Mouse (Mus musculus): Measurements from ENCODE around the gene Nmur2. TPM values are rescaled to one million over a fixed set of nuclear protein-coding genes. Genes with fewer than 3 reads are reported as not detected.

The Nmur2 gene
- 0.38 and 0.47 TPM in 2 replicates for polyA plus RNA-seq (2015; fragmentation: Nextera tagmentation; extraction: Ambion mirVana)

DNA sequence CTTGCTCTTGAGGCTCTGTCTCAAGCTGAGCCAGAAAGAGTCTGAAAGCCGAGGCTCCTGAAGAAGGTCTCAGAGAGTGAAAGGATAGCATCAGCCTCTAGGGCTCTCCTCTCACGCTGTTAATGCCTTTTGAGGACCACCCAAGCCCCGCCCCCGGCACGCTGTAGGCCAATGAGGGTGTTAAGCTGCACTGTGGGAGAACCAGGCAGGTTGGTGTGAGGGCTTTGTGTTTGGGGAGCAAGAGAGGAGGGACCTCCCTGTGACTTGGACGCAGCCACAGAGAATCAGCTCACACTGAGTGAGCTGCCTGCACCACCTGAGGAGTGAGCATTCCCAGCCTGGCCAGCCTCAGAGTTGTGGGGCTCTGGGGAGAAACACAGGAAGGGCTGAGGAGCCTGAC, at the start of gene Nmur2:
TSS of gene Nmur2 (minus strand) at position 94 of the 400 bp plus-strand sequence.
- no peaks in the 10 kb centered on the region for H3K9me3 ChIP-seq
- H3K36me3 ChIP-seq = no peaks in the 10 kb centered on the region
- WGBS = 4% methylated on average over 6 of the region's 6 CpGs
- no peak within 1 kb of the TSS for H3K9ac ChIP-seq
- no peak within 1 kb of the TSS for H3K4me2 ChIP-seq (replicated peaks)
- no peak within 1 kb of the TSS for H3K27ac ChIP-seq
- no peak for ATAC-seq
- H3K4me1 ChIP-seq (replicated peaks) = no peaks in the 10 kb centered on the region
- no peak within 1 kb of the TSS for H3K4me3 ChIP-seq (replicated peaks)
- H3K27me3 ChIP-seq (replicated peaks) = no peaks in the 10 kb centered on the region

GRCm38 (mm10) chr11:56089127-56089689, 48.4 kb upstream of the Nmur2 start:
- no peaks in the 10 kb centered on the region for H3K27me3 ChIP-seq (replicated peaks)
- no peak overlapping the region for H3K4me2 ChIP-seq (replicated peaks)
- ATAC-seq = no peak
- H3K4me3 ChIP-seq (replicated peaks) = no peak overlapping the region
- no peak overlapping the region for H3K9ac ChIP-seq
- 92% methylated on average over 11 of the region's 11 CpGs for WGBS
- H3K4me1 ChIP-seq (replicated peaks) = no peaks in the 10 kb centered on the region
- H3K27ac ChIP-seq = no peak overlapping the region
- H3K9me3 ChIP-seq = no peaks in the 10 kb centered on the region
- H3K36me3 ChIP-seq = no peaks in the 10 kb centered on the region

DNA sequence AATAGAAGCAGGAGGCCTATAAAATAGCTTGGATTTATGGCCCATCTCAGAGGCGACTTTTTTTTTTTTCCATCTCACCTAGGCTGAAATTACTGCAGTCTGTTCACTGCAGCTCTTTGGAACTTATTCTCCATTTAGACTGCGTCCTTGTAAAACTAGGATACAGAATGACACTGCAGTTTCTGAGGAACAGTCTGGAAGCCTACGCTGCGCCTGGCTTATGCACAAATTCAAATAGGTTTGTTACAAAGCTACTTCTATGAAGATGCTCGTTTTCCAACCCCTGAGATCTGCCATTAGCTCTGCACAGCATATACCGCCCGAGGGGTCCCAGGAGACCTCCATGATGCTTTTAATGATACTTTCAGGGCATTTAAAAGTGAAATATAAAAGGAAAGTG, 31.3 kb upstream of the Nmur2 start:
- H3K9ac ChIP-seq = no peak overlapping the region
- H3K36me3 ChIP-seq = no peaks in the 10 kb centered on the region
- H3K27ac ChIP-seq = no peak overlapping the region
- no peak overlapping the region for H3K4me3 ChIP-seq (replicated peaks)
- no peaks in the 10 kb centered on the region for H3K27me3 ChIP-seq (replicated peaks)
- no peaks in the 10 kb centered on the region for H3K4me1 ChIP-seq (replicated peaks)
- 84% methylated on average over 7 of the region's 7 CpGs for WGBS
- ATAC-seq = no peak
- H3K9me3 ChIP-seq = no peaks in the 10 kb centered on the region
- no peak overlapping the region for H3K4me2 ChIP-seq (replicated peaks)

- Histone ChIP-seq H3K4me3 (replicated peaks) (no peak overlapping the region), H3K9me3 (no peaks in the 10 kb centered on the region), H3K27me3 (replicated peaks) (no peaks in the 10 kb centered on the region), H3K4me2 (replicated peaks) (no peak overlapping the region), H3K36me3 (no peaks in the 10 kb centered on the region), H3K9ac (no peak overlapping the region), H3K27ac (peak overlapping the region; percentile 44; the same call in 1 of the 2 replicates), H3K4me1 (replicated peaks) (no peaks in the 10 kb centered on the region)
- peak; percentile 77 for ATAC-seq
- WGBS = 80% methylated on average over 2 of the region's 2 CpGs
These were observed 28.8 kb upstream of the Nmur2 start for GRCm38 (mm10) chr11:56069658-56070057.

- H3K9ac ChIP-seq = no peak overlapping the region
- H3K4me1 ChIP-seq (replicated peaks) = no peaks in the 10 kb centered on the region; the same call in 1 of the 2 replicates
- H3K36me3 ChIP-seq = no peaks in the 10 kb centered on the region
- no peaks in the 10 kb centered on the region for H3K9me3 ChIP-seq
- WGBS = 84% methylated on average over 2 of the region's 2 CpGs
- peak overlapping the region; percentile 61 for H3K27ac ChIP-seq
- peak; percentile 57 for ATAC-seq
- H3K4me3 ChIP-seq (replicated peaks) = no peak overlapping the region
- no peaks in the 10 kb centered on the region for H3K27me3 ChIP-seq (replicated peaks)
- no peak overlapping the region for H3K4me2 ChIP-seq (replicated peaks)
These were observed 24.3 kb upstream of the Nmur2 start for GRCm38 (mm10) chr11:56065147-56065546.

GRCm38 (mm10) chr11:56064575-56064974, 23.8 kb upstream of the Nmur2 start:
- Histone ChIP-seq H3K4me1 (replicated peaks) (no peaks in the 10 kb centered on the region; the same call in 1 of the 2 replicates), H3K36me3 (no peaks in the 10 kb centered on the region), H3K27ac (peak overlapping the region; percentile 61), H3K9me3 (no peaks in the 10 kb centered on the region), H3K4me2 (replicated peaks) (no peak overlapping the region), H3K27me3 (replicated peaks) (no peaks in the 10 kb centered on the region), H3K9ac (no peak overlapping the region), H3K4me3 (replicated peaks) (no peak overlapping the region)
- 43% methylated on average over 4 of the region's 4 CpGs for WGBS
- ATAC-seq = peak; percentile 89

DNA sequence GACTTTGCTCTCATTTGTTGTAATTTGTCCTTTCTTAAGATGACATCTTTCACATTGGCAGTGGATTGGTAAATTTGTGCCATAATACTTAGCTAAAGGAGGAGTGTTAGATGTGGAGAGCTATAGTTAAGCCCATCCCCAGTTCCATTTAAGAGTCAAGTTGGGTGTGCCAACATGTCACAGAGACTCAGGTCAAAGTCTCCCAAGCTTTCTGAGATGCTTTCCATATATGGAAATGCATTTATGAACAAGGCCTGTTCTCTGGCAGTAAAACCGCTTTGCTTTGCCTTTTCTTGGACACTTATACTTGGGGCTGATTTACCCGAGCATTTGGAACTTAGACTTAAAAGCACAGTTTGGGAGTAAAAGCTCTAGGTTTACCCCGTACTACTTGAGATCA, 18.4 kb upstream of the Nmur2 start:
- H3K4me1 ChIP-seq (replicated peaks) = no peaks in the 10 kb centered on the region; the same call in 1 of the 2 replicates
- H3K9ac ChIP-seq = no peak overlapping the region
- H3K27me3 ChIP-seq (replicated peaks) = no peaks in the 10 kb centered on the region
- peak; percentile 89 for ATAC-seq
- H3K9me3 ChIP-seq = no peaks in the 10 kb centered on the region
- H3K4me2 ChIP-seq (replicated peaks) = no peak overlapping the region
- 37% methylated on average over 3 of the region's 3 CpGs for WGBS
- H3K4me3 ChIP-seq (replicated peaks) = no peak overlapping the region
- no peaks in the 10 kb centered on the region for H3K36me3 ChIP-seq
- peak overlapping the region; percentile 67; the same call in 1 of the 2 replicates for H3K27ac ChIP-seq

- Histone ChIP-seq H3K27me3 (replicated peaks) (no peaks in the 10 kb centered on the region), H3K36me3 (no peaks in the 10 kb centered on the region), H3K9ac (no peak overlapping the region), H3K9me3 (no peaks in the 10 kb centered on the region), H3K27ac (no peak overlapping the region), H3K4me1 (replicated peaks) (no peaks in the 10 kb centered on the region), H3K4me2 (replicated peaks) (no peak overlapping the region), H3K4me3 (replicated peaks) (no peak overlapping the region)
- ATAC-seq = no peak
- WGBS = 62% methylated on average over 7 of the region's 7 CpGs
These were observed 13.6 kb upstream of the Nmur2 start for GRCm38 (mm10) chr11:56054439-56054838.

GRCm38 (mm10) chr11:56026854-56027253, 14.0 kb downstream of the Nmur2 start:
- Histone ChIP-seq H3K27me3 (replicated peaks) (no peaks in the 10 kb centered on the region), H3K4me2 (replicated peaks) (no peak overlapping the region), H3K9ac (no peak overlapping the region), H3K36me3 (no peaks in the 10 kb centered on the region), H3K27ac (no peak overlapping the region), H3K9me3 (no peaks in the 10 kb centered on the region), H3K4me1 (replicated peaks) (no peaks in the 10 kb centered on the region), H3K4me3 (replicated peaks) (no peak overlapping the region)
- ATAC-seq = no peak
- WGBS = 76% methylated on average over 10 of the region's 10 CpGs

DNA sequence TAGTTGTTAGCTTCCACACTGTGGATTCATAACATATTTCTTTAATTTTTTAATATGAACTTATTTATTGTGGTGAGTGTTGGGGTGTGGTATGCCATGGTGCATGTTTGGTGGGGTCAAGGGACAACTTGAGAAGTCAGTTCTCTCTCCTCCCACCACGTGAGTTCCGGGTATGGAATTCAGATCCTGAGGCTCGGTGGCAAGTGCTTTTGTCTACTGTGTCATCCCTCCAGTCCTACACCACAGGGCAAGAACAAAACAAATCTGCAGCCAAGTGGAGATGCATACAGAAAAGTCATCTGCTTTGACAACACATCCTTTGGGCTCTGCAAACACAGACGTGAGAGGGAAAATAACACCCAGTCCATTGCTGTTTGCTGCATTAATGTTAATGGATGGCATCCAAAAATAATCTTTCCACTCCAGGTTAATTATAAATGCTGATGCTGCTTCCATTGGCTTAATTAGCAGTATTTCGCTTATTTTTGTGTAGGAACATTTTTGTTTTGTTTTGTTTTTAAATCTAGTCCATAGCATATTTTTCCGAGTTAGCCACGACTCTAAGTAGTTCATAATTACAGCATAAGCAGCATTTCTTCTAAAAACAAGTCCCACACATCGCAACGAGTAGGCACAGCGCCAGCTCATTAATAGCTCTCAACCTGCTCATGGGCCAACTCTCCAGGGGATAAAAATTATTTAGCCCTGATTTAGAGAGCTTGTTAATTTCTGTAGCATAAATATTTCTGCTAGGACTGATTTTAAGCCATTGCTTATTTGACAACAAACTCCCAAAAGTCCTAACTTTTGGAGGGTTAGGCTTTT, 14.9 kb downstream of the Nmur2 start:
- H3K9ac ChIP-seq = no peak overlapping the region
- ATAC-seq = no peak
- no peak overlapping the region for H3K4me2 ChIP-seq (replicated peaks)
- WGBS = 78% methylated on average over 10 of the region's 10 CpGs
- H3K9me3 ChIP-seq = no peaks in the 10 kb centered on the region
- H3K36me3 ChIP-seq = no peaks in the 10 kb centered on the region
- H3K27me3 ChIP-seq (replicated peaks) = no peaks in the 10 kb centered on the region
- H3K27ac ChIP-seq = no peak overlapping the region
- H3K4me3 ChIP-seq (replicated peaks) = no peak overlapping the region
- H3K4me1 ChIP-seq (replicated peaks) = no peaks in the 10 kb centered on the region

DNA sequence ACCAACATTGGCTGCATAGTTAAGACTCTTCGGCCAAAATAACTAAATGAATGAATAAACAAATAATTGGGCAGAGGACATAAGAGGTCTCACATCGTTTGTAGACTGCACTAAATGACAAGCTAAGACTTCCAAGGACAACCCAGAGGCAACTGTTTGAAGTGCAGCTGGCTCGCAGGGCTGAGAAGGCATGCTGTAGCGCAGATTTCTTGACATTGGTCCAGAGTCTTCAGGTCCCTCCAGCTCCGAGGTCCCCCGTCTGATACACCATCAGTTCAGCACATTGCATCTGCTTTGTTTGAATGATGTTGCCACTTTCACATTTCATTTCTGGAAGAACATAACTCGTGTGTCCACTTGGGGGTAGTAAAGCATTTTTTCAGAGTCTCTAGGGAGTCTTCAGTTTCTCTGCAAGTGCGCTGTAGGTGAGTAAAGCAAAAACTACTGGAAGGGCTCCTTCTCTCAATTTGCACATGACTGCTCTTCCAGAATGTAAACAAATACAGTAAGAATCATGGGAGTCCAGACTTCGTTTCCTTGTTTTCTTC, 27.2 kb downstream of the Nmur2 start:
- H3K27ac ChIP-seq = no peak overlapping the region
- no peak for ATAC-seq
- WGBS = 48% methylated on average over 9 of the region's 9 CpGs

DNA sequence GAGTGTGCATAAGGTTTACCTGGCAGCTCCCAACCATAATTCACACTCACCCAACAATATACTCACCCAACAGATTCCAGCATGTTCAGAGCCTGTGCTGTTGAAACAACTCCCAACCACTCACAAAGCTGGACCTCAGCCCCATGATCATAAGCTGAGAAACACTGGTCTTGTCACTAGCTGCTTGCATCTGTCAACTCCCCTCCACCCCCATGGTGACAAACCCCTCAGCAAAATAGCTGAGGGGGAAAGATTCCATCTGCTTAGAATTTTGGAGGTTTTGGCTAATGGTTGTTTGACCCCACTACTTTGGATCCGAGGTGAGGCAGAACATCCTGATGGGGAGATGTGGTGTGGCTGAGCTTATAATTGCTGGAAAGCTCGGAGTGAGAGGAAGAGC, 28.4 kb downstream of the Nmur2 start:
- H3K9me3 ChIP-seq = no peaks in the 10 kb centered on the region
- ATAC-seq = no peak
- H3K4me1 ChIP-seq (replicated peaks) = no peaks in the 10 kb centered on the region
- 61% methylated on average over 2 of the region's 2 CpGs for whole genome bisulfite sequencing
- no peak overlapping the region for H3K4me3 ChIP-seq (replicated peaks)
- no peak overlapping the region for H3K27ac ChIP-seq
- H3K27me3 ChIP-seq (replicated peaks) = no peaks in the 10 kb centered on the region
- no peak overlapping the region for H3K4me2 ChIP-seq (replicated peaks)
- no peak overlapping the region for H3K9ac ChIP-seq
- no peaks in the 10 kb centered on the region for H3K36me3 ChIP-seq

More for the DNA sequence above, 27.2 kb downstream of the Nmur2 start:
- no peaks in the 10 kb centered on the region for H3K4me1 ChIP-seq (replicated peaks)
- H3K4me3 ChIP-seq (replicated peaks) = no peak overlapping the region
- H3K36me3 ChIP-seq = no peaks in the 10 kb centered on the region
- no peaks in the 10 kb centered on the region for H3K27me3 ChIP-seq (replicated peaks)
- no peaks in the 10 kb centered on the region for H3K9me3 ChIP-seq
- no peak overlapping the region for H3K9ac ChIP-seq
- H3K4me2 ChIP-seq (replicated peaks) = no peak overlapping the region
